Mouse (Mus musculus): ENCODE results near the gene Cbs. TPM values are rescaled to one million over a fixed set of nuclear protein-coding genes. Genes with fewer than 3 reads are reported as not detected.
A peak's percentile ranks its signal among the peaks of the same experiment; 100 is the strongest.

The Cbs gene
- total RNA-seq, 4 experiments from 2014 or later: 2.6 to 5.3 (median 3.9) TPM

DNA sequence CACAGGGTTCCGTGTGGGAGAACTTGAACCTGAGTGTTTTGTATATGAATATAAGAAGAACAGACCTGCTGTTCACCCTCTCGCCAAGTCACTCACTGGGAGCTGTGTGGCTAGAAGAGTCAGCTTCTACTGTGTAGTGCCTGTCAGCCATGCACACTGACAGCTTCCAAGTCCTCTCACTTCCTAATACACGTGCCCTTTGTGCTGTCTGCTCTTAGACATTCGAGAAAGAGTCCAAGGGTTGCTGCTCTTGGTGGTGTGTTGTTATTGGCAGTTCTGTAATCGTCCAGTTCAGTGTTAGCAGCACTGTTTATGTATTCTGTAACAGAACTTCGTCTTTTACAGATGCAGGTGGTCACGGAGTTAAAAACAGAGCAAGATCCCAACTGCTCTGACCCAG lies 48.9 kb downstream of the Cbs start:
- no peak for DNase-seq

- no peak for DNase-seq
These were observed 53.3 kb downstream of the Cbs start for GRCm38 (mm10) chr17:31583781-31584180.

DNA sequence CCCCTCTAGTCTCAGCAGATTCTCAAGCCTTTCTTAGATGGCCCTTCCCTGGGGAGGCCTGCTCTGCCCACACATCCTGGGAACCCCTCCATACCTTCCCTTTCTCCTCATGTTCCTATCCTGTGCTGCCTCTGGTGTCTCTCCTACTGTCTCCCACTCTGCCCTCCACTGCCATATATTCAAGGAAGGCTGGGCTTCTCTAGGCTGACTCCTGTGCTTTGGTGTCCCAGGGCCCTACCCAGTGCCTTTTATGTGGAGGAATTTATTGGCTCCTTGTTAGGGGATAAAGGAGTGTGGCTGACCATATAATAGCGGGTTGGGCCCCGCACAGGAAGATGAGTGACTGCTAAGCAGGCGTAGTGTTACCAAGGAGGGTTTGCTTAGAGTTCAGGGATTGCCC lies 53.9 kb downstream of the Cbs start:
- DNase-seq: no peak

- no peak for DNase-seq
These were observed 56.7 kb downstream of the Cbs start for GRCm38 (mm10) chr17:31580344-31580743.

- DNase-seq: no peak
These were observed 60.5 kb downstream of the Cbs start for GRCm38 (mm10) chr17:31576394-31577175.

- DNase-seq: no peak
These were observed 62.4 kb downstream of the Cbs start for GRCm38 (mm10) chr17:31574662-31575061.

GRCm38 (mm10) chr17:31571689-31572088 lies 65.3 kb downstream of the Cbs start:
- DNase-seq: no peak

- DNase-seq: no peak
These were observed 66.6 kb downstream of the Cbs start for GRCm38 (mm10) chr17:31570321-31570925.

DNA sequence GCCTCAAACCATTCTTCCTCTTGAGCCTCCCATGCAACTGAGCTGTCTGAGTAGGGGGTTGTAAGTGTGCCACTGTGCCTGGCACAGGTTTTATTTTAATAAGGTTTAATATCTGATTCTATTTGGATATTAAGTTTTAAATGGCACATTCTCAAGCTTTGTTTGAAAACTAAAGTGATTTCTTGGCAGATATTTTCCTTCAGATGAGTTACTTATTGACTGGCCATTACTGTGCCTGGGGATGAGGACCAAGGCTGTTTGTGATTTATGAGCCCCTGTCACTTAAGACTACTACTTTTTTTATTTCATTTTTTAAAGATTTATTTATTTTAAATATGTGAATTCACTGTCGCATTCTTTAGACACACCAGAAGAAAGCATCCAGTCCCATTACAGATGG lies 67.3 kb downstream of the Cbs start:
- no peak for DNase-seq

- no peak for DNase-seq
These were observed 70.8 kb downstream of the Cbs start for GRCm38 (mm10) chr17:31566276-31566675.

- peak; percentile 44 for DNase-seq
These were observed 71.6 kb downstream of the Cbs start for GRCm38 (mm10) chr17:31565141-31566056.

- DNase-seq: no peak
These were observed 72.2 kb downstream of the Cbs start for GRCm38 (mm10) chr17:31564858-31565140.

GRCm38 (mm10) chr17:31564015-31564857 lies 72.8 kb downstream of the Cbs start, which contains the start of gene Pknox1:
Gene Pknox1, plus strand, starts transcription at chr17:31564734.
- DNase-seq: peak; percentile 98

DNA sequence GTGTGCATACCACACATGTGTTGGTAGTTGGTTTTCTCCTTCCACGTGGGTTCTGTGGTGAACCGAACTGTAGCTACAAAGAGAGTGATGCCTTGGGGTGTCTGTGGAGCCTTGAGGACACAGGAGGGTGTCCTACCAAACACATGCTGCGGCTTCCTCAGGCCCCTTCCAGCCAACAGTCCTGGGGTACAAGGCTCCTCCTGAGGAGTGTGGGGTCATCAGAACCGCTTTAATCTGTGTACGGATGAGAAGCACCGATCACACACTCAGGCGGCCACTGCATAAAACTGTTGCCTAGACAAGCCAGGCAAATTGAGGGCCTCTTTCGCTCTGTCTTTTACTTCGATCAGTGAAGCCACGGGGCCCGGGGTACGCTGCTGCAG lies 73.4 kb downstream of the Cbs start:
- peak; percentile 34 for DNase-seq

DNA sequence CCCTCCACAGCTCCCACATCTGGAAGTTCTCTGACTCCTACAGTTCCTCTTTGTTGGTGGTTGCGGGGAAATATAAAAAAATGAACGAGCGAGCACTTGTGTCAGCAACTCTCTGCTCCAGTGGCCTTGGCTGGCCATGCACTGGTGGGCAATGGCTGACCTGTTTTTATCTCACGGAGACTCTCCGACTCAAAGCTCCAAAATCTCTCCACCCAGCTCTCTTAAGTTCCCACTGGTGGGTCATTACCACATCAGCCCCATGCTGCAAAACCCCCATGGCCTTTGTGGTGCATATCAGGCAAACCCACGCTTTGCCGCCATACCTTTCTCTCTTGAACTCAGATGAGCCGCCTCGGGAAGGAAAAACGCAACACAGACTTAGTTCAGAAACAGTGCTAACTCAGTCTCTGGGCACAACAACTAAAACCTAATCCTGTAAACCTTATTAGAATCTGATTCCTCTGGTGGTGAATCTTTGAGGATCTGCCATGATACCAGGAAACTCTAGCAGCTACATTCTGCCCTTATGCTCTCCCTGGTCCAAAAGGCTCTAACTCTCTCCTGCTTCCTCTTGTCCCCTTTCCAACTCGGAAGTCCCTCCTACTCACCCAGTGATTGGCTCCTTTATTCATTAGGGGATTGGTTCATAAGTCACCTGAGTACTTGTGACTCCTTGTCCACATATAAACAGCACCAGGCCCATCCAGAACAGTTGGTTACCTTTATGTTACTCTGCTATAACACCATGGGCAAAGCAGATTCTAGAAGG lies 77.8 kb downstream of the Cbs start:
- DNase-seq: no peak

Small RNAs within 50 kb of the gene (microRNA-seq; reads per million reads assigned to microRNA genes)
- gene Gm24970: 0 to 0.34 reads per million in 2 experiments

Other genes starting within 250 kb of the Cbs start
- gene Wdr4, start 117.3 kb downstream of the Cbs start, total RNA-seq (2022): 10 to 100 TPM; 21.5 to 30.9 (median 26.1) TPM
- gene Ndufv3, start 117.1 kb downstream of the Cbs start, total RNA-seq (2022): 100 to 1,000 TPM; 254 to 452 (median 371) TPM
- 10 to 100 TPM; 20.6 to 28.1 (median 24.2) TPM for gene Pknox1, start 72.5 kb downstream of the Cbs start, total RNA-seq (2022)
- gene U2af1, start 21.7 kb upstream of the Cbs start, total RNA-seq (2022): 100 to 1,000 TPM; 128 to 156 (median 143) TPM
- not detected for gene Cryaa, start 40.6 kb upstream of the Cbs start, total RNA-seq (2022)
- 100 to 1,000 TPM in 1 of 4 experiments, 10 to 100 TPM in 2, 1 to 10 TPM in 1; 8.6 to 127 (median 15.7) TPM for gene Sik1, start 218.6 kb upstream of the Cbs start, total RNA-seq (2022)